Mouse (Mus musculus): Measurements from ENCODE around the gene Fbxo48. TPM values are rescaled to one million over a fixed set of nuclear protein-coding genes. Genes with fewer than 3 reads are reported as not detected.

Fbxo48 gene
- total RNA-seq, 2 experiments from 2014 or later, result 0.98 to 2.1 TPM

- no peak for DNase-seq (ENCODE audit: low spot score in 2 of 2)
These were observed 18.5 kb downstream of the Fbxo48 start for GRCm38 (mm10) chr11:16969650-16970049.

DNA sequence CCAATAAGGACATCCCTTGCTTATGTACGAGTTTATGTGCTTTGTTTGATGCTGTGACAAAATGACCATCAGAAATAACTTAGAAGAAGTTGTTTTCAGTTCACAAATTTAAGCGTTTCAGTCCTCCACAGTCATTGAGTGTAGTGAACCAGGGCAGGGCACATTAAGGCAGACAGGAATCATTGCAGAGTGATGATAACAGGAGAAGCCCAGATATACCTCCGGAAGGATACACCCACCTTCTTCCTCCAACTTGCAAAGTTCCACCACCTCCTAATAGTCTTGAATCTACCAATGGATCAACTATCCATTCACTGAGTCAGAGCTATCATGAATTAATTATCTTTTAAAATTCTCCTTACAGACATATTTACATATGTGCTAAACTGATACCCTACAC, 20.9 kb downstream of the Fbxo48 start:
- no peak for DNase-seq (ENCODE audit: low spot score in 2 of 2)

DNA sequence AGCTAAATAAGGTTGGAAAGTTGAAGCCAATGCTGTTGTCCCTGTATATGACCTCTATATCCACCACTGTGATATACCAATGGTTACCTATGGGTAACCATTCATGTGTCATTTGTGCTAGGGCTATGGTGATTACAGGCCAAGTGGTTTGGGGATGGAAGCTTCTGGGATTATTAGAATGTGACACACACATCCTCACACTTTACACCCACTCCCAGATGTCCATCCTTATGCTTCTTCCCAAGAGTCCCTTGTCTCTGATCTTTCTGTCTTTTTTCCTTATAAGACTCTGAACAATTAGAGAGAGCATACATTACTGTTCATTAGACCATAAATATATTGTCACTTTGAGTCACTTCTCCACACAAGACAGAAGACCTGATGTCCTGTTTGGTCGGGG, 21.9 kb downstream of the Fbxo48 start:
- no peak for DNase-seq (ENCODE audit: low spot score in 2 of 2)

GRCm38 (mm10) chr11:16976937-16977336, 25.8 kb downstream of the Fbxo48 start:
- DNase-seq (ENCODE audit: low spot score in 2 of 2), result no peak

- DNase-seq (ENCODE audit: low spot score in 2 of 2), result no peak
These were observed 26.4 kb downstream of the Fbxo48 start for GRCm38 (mm10) chr11:16977611-16978010.

DNA sequence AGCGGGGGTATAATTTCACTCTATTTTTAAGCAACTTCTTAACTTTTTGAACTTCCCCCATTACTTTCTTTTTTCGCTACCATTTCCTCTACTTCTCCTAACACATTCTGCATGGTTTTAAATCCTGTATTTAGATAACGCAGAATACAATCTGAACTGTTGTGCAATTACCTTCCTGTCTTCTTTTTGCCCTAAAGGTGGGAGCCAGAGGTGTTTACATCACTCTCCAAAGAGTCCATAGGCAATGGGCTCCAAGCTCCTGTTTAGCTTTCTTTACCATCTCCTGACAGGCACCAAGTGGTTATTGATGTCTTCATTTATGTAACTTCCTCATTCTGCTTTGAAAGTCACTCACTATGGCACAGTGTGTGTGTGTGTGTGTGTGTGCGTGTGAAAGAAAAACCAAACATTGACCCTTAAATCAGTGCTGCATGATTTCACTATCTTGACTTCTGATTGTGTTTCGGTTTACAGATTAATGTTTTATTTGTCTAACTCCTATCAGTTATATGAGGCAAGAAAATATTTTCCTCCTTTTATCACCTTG, 27.1 kb downstream of the Fbxo48 start:
- no peak for DNase-seq (ENCODE audit: low spot score in 2 of 2)

DNA sequence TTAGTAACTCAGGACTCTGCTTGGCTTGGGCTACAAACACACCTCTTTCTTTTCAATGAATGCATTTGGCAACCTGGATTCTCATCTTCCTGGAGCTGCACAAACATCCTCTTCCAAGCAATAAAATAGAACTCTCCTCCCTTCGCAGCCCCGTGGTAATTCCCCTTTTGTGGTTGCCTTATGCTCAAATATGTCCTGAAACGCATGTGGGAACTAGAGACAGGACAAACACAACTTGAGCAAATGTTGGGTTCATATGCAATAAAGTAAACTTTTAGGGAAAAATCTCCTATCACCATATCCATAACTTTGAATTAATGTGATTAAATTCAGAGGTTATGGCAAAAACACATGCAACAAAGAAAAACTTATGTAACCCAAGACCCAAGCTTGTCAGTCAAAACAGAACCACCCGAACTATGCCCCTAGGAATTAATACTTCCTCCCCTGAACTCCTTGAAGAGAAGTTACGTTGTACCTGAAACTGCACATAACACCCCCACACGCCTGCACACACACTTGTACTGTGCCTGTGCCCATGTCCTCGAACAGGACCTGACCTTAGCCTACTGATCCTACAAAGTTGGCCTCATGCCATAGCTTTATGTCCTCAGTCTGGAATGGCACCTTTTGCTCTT, 35.5 kb downstream of the Fbxo48 start:
- DNase-seq (ENCODE audit: low spot score in 2 of 2), result no peak

DNA sequence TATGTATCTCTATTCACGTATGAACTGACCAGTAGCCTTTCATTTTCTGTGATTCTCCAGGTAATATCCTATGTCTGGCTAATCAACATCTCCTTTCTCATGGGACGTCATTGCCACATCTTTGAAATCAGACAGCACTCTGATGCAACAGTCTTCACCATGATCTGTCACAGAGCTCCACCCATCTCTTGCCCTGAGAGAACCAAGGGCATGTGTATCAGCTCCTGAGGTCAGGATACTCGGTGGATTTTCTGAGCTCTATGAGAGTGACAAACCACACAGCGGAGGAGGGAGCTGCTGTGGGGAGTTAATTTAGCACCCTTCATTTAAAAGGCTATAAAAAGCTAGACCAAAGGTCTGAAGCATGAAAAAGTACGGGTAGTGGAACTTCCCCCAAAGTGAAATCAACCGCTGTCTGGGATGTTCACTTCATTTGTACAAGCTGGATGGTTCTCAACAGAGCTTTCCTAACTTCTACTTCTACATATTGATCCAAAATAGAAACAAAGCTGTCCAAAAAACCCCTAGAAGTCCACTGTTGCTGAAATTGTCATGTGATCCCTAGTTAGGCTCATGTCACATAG, 36.7 kb downstream of the Fbxo48 start:
- DNase-seq (ENCODE audit: low spot score in 2 of 2), result no peak

DNA sequence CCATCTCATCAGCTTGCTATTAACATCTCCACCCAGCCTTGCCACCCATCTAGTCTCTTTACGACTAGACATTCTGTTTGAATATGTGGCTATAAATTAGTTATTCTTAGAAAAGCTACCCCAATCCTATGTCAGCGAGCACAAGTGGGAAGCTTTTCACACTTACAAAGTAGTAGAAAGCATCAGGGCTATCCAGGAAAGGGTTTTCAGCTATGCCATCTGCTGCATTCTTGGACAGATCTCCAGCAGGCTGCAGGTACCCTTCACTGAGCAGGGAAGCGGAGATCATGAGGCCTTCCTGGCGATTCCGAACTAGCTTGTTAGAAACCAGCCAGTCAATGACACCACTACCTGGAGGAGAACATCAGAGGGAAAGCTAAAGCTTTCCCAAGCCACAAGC, 38.7 kb downstream of the Fbxo48 start:
- no peak for DNase-seq (ENCODE audit: low spot score in 2 of 2)

- no peak for DNase-seq (ENCODE audit: low spot score in 2 of 2)
These were observed 41.7 kb downstream of the Fbxo48 start for GRCm38 (mm10) chr11:16992880-16993279.

DNA sequence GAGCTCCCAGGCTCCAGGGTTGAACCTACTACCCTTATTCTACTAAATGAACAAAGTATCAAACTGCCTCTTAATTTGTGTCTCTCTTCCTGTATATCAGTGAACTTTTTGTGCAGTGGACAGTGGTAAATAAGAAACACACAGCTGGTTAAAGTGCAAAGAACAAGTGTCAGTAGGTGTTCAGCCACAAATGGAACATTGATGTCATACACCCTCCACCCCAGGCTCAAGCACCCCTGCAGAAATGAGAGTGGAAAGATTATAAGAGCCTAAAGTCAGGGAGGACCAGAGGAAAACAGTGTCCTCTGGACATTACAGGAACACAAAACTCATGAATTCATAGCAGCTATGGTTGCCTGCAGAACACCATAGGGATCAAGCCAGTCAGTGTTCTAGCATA, 45.6 kb downstream of the Fbxo48 start:
- DNase-seq (ENCODE audit: low spot score in 2 of 2), result no peak

DNA sequence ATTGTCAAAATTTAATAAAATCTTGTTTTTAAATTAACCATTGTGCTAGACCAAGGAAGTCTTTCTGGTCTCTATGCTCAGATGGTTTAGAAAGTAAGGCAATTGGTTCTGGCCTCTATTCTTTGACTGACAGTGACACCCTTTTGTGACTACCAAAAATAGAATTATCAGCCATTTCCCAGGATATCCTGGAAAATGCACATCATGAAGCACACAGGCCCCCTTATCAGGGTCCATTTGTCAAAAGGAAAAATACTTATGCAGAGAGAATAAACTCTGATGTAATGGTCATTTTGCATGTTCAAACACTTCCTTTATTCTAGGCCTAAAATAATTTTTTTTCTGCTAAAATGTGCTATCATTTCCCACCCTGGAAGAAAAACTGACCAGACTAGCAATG, 46.3 kb downstream of the Fbxo48 start:
- no peak for DNase-seq (ENCODE audit: low spot score in 2 of 2)

GRCm38 (mm10) chr11:16999387-16999786, 48.2 kb downstream of the Fbxo48 start:
- DNase-seq (ENCODE audit: low spot score in 2 of 2), result no peak

DNA sequence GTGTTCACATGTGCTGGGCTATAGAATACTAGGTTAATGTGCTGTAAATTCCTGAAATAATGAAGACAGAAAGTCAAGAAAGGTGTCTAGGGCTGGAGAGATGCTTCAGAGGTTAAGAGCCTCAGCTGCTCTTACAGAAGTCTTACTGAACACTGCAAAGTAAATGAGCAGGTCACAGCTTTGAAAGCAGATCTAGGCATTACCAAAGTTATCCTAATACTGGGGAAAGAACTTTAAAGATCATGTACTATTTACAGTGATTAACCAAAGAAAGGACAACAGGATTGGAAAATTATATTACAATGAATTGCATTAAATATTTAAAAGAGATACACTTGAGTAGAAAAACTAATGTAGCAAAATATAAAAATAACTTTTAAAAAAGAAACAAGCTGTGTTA, 48.8 kb downstream of the Fbxo48 start:
- no peak for DNase-seq (ENCODE audit: low spot score in 2 of 2)

GRCm38 (mm10) chr11:17000353-17001334, 49.5 kb downstream of the Fbxo48 start:
- DNase-seq (ENCODE audit: low spot score in 2 of 2), result no peak

- DNase-seq (ENCODE audit: low spot score in 2 of 2), result no peak
These were observed 51.7 kb downstream of the Fbxo48 start for GRCm38 (mm10) chr11:17002739-17003373.

DNA sequence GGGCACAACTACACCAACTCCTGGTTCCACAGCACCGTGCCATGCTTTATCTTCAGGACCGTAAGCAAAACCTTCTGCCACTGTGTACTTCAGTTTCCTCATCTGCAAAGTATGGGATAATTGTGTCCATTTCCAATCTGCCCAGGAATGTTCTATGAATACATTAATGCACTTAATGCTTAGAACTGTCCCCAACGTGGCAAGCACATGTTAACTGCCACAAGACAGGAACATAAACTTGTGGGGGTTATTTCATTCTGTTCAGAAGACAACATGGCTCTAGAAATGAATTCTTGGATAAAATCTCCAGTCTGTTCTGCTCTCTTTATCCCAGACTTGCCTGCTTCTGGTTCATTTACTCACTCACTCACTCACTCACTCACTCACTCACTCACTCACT, 52.6 kb downstream of the Fbxo48 start:
- no peak for DNase-seq (ENCODE audit: low spot score in 2 of 2)

All from layer of hippocampus, postnatal 10 days (tissue).